Mouse (Mus musculus) hindbrain, embryonic 16.5 days (tissue): ENCODE measurements around the gene Fbxw11. TPM values are rescaled to one million over a fixed set of nuclear protein-coding genes. Genes with fewer than 3 reads are reported as not detected.

Experiments
- ATAC-seq: fragments of 200-750 bp; cut with Nextera tagmentation; 2 replicates; pipeline ENCODE4 v1.8.0; 2017; ENCODE audit warnings: moderate TSS enrichment, moderate library complexity
- H3K27ac ChIP-seq: fragments of 300-500 bp; sonication (generic); 2 replicates; pipeline ENCODE4 v1.5.1; 2014; ENCODE audit warnings: low read depth, mild to moderate bottlenecking, control low read depth, low read length, moderate library complexity
- H3K27me3 ChIP-seq: fragments of 300-500 bp; sonication (generic); replicated peaks from 2 replicates; pipeline ENCODE4 v1.6.1; 2014; ENCODE audit warnings: low read length; ENCODE audit not compliant: control insufficient read depth, insufficient read depth
- H3K36me3 ChIP-seq: fragments of 300-500 bp; sonication (generic); 2 replicates; pipeline ENCODE4 v1.6.1; 2014; ENCODE audit warnings: mild to moderate bottlenecking, low read length, moderate library complexity, mixed read lengths; ENCODE audit not compliant: control insufficient read depth, insufficient read depth
- H3K4me1 ChIP-seq: fragments of 300-500 bp; sonication (generic); 2 replicates; pipeline ENCODE4 v1.6.1; 2014; ENCODE audit warnings: low read depth, low read length; ENCODE audit not compliant: control insufficient read depth, insufficient read depth
- H3K4me2 ChIP-seq: fragments of 300-500 bp; sonication (generic); 2 replicates; pipeline ENCODE4 v1.6.1; 2014; ENCODE audit warnings: mild to moderate bottlenecking, low read length, control low read depth, moderate library complexity
- H3K4me3 ChIP-seq: fragments of 300-500 bp; sonication (generic); 2 replicates; pipeline ENCODE4 v1.5.1; 2014; ENCODE audit warnings: mild to moderate bottlenecking, low read length, control low read depth, moderate library complexity
- H3K9ac ChIP-seq: fragments of 300-500 bp; sonication (generic); 2 replicates; pipeline ENCODE4 v1.6.1; 2014; ENCODE audit warnings: low read depth, mild to moderate bottlenecking, control low read depth, low read length, moderate library complexity
- H3K9me3 ChIP-seq: fragments of 300-500 bp; sonication (generic); 2 replicates; pipeline ENCODE4 v1.6.1; 2014; ENCODE audit warnings: mild to moderate bottlenecking, low read length, moderate library complexity; ENCODE audit not compliant: control insufficient read depth
- WGBS: fragments of 180-500 bp; shearing (Covaris S2); extraction: QIAGEN DNeasy Blood & Tissue Kit; methylation state at CpG from one replicate; pipeline ENCODE4 v1.1.7; 2014; 5-methylcytosine and 5-hydroxymethylcytosine counted together
- polyA plus RNA-seq: library from polyadenylated mRNA; unstranded; fragments of >200 nt; fragmentation: Nextera tagmentation; extraction: Ambion mirVana; gene quantifications from 2 replicates; pipeline ENCODE4 v1.2.1, GENCODE M21; 2015

Gene Fbxw11
- 106 and 121 TPM in 2 replicates for polyA plus RNA-seq

DNA sequence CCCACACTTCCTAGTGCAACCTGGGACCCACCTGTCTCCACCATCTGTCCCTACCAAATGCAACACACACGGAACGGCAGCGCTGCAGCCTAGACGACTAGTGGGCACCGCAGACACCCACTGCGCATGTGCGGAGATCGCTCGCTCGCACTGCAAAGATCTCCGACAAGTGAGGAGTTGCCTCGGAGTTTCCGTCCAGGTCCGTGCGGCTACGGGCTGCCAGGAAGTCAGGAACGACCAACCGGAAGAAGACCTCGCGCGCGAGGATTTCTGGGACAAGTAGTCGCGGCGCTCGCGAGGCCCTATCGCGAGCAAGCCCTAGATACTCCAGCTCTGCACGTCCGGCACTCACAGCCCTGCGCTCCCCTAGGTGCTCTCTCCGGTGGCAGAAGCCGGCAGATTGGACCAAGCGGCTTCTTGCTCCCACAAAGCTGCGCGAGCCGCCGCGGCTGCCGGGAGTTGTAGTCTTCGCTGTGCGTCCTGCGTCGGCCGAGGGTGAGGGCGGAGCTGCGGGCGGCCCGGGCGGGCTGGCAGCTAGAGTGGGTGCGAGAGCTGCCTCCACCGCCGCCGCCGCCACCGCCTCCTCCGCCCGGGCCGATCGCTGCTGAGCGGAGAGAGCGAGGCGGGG is at the start of gene Fbxw11:
TSS of gene Fbxw11 (plus strand) at position 476 of the 628 bp plus-strand sequence.
- Histone ChIP-seq H3K27me3 (no peaks in the 10 kb centered on the region), H3K9me3 (no peaks in the 10 kb centered on the region), H3K4me2 (peak within 1 kb of the TSS; percentile 86), H3K36me3 (no peaks in the 10 kb centered on the region), H3K27ac (peak within 1 kb of the TSS; percentile 99), H3K4me3 (peak within 1 kb of the TSS; percentile 96), H3K4me1 (peaks cover 16% of the 10 kb centered on the region), H3K9ac (peak within 1 kb of the TSS; percentile 94)
- under 1% methylated on average over 54 of the region's 64 CpGs for WGBS
- ATAC-seq: peak; percentile 96

DNA sequence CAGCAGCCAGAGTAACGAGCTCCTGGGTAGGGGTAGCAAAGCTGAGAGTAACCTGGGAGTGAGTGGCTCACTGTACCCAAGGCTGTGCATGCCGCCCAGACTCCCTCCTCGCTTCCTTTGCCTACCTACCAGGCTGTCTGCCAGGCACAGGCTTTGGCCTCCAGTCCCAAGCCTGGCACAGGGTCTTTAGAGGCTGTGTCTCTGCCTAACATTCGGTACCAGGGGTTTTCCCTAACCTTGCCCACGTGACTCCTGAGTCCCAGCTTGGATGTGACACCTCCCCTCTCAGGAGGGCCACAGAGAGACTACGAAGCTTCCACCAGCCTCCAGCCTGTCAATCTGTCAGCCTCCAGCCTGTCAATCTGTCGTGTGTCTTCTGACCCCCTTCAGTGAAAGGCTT is 49.4 kb upstream of the Fbxw11 start:
- no peaks in the 10 kb centered on the region for H3K36me3 ChIP-seq
- H3K27me3 ChIP-seq: no peaks in the 10 kb centered on the region
- 79% methylated on average over 7 of the region's 7 CpGs for WGBS
- no peak overlapping the region for H3K4me2 ChIP-seq
- ATAC-seq: no peak
- no peaks in the 10 kb centered on the region for H3K9me3 ChIP-seq
- H3K9ac ChIP-seq: no peak overlapping the region
- H3K4me3 ChIP-seq: no peak overlapping the region
- H3K27ac ChIP-seq: no peak overlapping the region
- peaks cover 8% of the 10 kb centered on the region; the same call in 1 of the 2 replicates for H3K4me1 ChIP-seq

DNA sequence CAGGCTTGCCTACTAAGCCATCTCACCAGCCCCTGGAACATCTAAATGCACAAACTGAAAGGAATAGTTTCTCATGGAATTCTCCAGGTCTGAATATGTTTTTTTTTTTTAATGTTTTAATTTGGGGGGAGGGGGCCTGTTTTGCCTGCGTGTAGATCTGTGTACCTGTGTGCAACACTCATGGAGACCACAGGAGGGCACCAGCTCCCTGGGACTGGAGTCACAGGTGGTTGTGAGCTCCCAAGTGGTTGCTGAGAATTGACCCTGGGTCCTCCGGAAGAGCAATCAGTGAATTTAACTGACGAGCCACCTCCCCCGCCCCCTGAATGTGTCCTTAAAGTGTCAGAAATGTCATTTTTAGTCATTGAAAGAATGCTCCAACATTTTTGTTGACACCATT is 48.4 kb upstream of the Fbxw11 start:
- Histone ChIP-seq H3K4me1 (peaks cover 5% of the 10 kb centered on the region; the same call in 1 of the 2 replicates), H3K9ac (no peak overlapping the region), H3K4me3 (no peak overlapping the region), H3K36me3 (no peaks in the 10 kb centered on the region), H3K27ac (no peak overlapping the region), H3K27me3 (no peaks in the 10 kb centered on the region), H3K4me2 (no peak overlapping the region), H3K9me3 (no peaks in the 10 kb centered on the region)
- ATAC-seq: no peak
- 96% methylated on average over 4 of the region's 4 CpGs for WGBS

DNA sequence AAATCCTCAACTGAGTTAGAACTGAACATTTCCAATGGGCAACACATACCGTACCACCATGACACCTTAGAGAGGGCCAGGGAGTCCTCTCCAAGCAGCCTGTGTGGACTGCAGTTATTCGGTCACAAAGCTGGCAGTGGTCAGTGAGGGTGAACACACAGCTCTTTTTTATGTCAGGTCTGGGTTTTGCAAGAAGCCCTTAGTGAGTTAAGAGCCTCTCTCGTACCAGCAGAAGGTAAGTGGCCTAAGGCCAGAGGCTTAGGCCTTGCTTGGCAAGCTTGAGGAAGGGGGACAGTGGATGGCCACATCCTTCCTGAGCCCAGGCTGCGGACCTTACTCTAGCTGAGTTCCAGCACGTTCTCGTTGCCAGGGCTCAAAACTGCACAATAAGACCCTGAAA is 42.2 kb upstream of the Fbxw11 start:
- ATAC-seq: no peak
- H3K9ac ChIP-seq: no peak overlapping the region
- no peaks in the 10 kb centered on the region for H3K27me3 ChIP-seq
- H3K9me3 ChIP-seq: no peaks in the 10 kb centered on the region
- no peak overlapping the region for H3K4me3 ChIP-seq
- no peaks in the 10 kb centered on the region for H3K36me3 ChIP-seq
- no peak overlapping the region for H3K27ac ChIP-seq
- whole genome bisulfite sequencing: 90% methylated on average over 6 of the region's 6 CpGs
- H3K4me1 ChIP-seq: peaks cover 8% of the 10 kb centered on the region
- no peak overlapping the region for H3K4me2 ChIP-seq

DNA sequence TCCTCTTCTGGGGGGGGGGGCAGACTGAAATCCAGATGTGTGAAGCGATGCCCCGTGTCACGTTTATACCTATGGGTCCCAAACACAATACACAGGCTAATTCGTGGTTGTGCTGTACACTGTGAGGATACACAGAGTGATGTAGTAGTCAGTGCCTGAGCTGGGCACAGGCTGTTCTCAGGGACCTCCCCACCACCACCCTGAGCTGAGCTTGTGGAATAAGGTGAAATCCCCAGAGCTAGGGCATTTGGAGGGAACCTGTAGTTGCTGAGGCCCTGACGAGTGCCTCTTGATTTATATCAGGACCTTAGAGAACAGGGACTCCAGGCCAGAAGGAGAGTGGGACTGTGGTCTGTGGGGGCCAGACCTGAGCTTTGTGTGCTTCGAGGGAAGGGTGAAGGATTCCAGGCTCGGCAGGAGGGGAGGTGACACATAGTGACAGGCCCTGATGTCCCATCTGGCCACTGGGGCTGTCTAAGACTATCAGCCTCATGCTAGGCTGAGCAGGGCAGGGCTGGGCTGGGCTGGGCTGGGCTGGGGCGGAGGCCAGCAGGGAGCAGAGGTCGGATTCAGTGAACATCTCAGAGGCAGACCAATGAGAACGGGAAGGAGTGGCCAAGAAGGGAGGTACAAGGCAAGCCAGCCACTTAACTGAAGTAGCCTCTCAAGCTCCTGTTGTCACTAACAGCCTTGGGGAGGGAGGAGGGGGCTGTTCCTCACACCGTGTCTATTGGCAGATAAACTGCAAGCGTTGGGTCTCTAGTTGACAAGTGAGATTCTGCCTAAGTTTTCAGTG is 40.8 kb upstream of the Fbxw11 start:
- no peaks in the 10 kb centered on the region for H3K27me3 ChIP-seq
- H3K4me3 ChIP-seq: no peak overlapping the region
- H3K9ac ChIP-seq: no peak overlapping the region; the same call in 1 of the 2 replicates
- H3K4me2 ChIP-seq: no peak overlapping the region
- H3K36me3 ChIP-seq: no peaks in the 10 kb centered on the region
- no peaks in the 10 kb centered on the region for H3K9me3 ChIP-seq
- WGBS: 44% methylated on average over 12 of the region's 12 CpGs
- ATAC-seq: peak; percentile 60
- H3K4me1 ChIP-seq: peaks cover 9% of the 10 kb centered on the region
- H3K27ac ChIP-seq: no peak overlapping the region

DNA sequence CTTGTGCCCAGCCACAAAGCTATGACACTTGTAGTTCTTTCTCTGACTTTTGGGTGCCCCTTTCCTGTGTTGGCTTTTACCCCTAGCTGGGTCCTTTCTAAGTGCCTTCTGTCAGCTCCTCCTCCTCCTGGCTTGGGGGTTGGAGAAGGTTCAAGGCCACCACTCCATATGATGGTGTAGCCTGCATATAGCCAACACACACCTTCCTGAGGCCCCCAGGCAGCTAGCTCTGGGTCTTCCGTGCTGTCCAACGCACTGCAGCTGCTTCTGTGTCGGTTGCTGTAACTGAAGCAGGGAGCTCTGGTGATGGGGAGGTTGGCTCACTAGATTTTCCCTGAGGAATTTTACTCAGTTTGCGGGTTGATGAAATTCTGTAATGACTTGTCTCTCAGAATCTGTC is 37.9 kb upstream of the Fbxw11 start:
- Histone ChIP-seq H3K9me3 (no peaks in the 10 kb centered on the region), H3K9ac (no peak overlapping the region), H3K4me1 (peaks cover 9% of the 10 kb centered on the region), H3K36me3 (no peaks in the 10 kb centered on the region), H3K4me3 (no peak overlapping the region), H3K27me3 (no peaks in the 10 kb centered on the region), H3K27ac (no peak overlapping the region), H3K4me2 (no peak overlapping the region)
- 42% methylated on average over 4 of the region's 4 CpGs for WGBS
- ATAC-seq: peak; percentile 43; the same call in 1 of the 2 replicates

DNA sequence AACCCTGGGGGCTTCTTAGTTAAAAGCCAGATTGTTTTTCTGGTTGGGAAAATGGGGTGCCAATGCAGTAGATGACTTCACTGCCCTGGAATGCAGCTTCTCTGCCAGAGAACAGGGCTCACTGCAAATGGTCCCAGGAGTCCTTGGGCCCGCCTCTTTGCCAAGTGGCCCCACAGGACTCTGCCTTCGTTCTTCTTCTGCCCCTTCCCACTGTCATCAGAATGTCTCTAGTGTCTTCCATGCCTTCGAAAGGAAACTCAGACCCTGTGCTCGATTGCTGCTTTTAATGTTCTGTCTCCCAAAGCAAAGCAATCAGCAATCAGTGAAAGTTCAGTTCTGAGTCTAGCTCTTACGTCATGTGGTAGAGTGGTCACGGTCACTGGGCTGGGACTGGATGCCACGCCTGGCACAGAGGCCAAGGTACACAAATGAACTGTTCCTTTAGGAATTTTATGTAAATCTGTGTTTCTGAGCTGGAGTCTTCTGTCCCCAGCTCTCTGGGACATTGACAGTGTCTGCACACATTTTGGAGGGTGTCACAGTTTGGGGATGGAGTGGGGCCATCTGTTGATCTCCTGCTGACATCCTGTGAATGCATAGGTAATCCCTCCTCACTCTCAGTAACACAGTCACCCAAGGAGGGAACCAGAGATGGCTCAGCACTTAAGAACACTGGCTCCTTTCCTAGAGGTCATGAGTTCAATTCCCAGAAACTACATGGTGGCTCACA is 37.2 kb upstream of the Fbxw11 start:
- no peak overlapping the region for H3K4me2 ChIP-seq
- H3K4me3 ChIP-seq: no peak overlapping the region
- no peaks in the 10 kb centered on the region for H3K9me3 ChIP-seq
- no peaks in the 10 kb centered on the region for H3K36me3 ChIP-seq
- H3K27ac ChIP-seq: no peak overlapping the region
- no peaks in the 10 kb centered on the region for H3K27me3 ChIP-seq
- H3K9ac ChIP-seq: no peak overlapping the region
- ATAC-seq: peak; percentile 63
- peaks cover 9% of the 10 kb centered on the region for H3K4me1 ChIP-seq
- 43% methylated on average over 7 of the region's 7 CpGs for WGBS

DNA sequence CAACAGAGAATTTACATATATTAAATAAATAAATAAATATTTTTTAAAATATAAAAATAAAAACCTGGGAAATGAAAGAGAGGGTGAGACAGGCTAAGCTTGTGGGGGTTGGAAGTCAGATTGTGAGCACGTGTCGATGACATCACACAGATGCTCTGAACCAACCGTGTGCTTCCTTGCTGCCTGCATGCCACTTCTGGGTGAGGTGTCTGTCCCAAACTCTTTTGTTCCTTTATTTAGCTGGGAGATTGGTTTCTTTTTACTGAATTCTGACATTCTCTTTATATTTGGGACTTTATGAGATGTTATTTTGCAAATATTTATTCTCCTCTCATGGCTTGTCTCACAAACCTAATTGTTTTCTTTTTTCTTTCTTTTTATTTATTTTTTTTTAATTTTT is 36.6 kb upstream of the Fbxw11 start:
- no peaks in the 10 kb centered on the region for H3K9me3 ChIP-seq
- no peak overlapping the region for H3K4me2 ChIP-seq
- no peak for ATAC-seq
- H3K27me3 ChIP-seq: no peaks in the 10 kb centered on the region
- 89% methylated on average over 3 of the region's 3 CpGs for WGBS
- H3K27ac ChIP-seq: no peak overlapping the region
- no peak overlapping the region for H3K9ac ChIP-seq
- no peak overlapping the region for H3K4me3 ChIP-seq
- H3K36me3 ChIP-seq: no peaks in the 10 kb centered on the region; the same call in 1 of the 2 replicates
- H3K4me1 ChIP-seq: peaks cover 9% of the 10 kb centered on the region

DNA sequence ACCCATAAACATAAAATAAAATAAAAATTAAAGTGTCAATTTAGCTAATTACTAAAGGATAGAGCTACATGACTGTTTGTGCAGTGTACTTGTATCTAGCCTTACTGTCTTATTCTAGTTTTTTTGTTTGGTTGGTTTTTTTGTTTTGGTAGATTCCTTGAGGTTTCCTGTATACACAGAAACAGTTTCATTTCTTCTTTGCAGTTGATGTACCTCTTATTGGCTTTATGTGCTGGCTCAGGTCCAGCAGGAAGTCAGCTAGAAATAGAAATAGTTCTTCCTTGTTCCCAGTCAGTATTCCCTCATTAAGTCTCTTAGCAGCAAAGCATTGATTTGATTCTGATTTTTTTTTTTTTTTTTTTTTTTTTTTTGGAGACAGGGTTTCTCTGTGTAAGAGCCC is 35.2 kb upstream of the Fbxw11 start:
- Histone ChIP-seq H3K27me3 (no peaks in the 10 kb centered on the region), H3K27ac (no peak overlapping the region), H3K9ac (no peak overlapping the region), H3K4me2 (no peak overlapping the region), H3K4me3 (no peak overlapping the region), H3K4me1 (peaks cover 9% of the 10 kb centered on the region), H3K36me3 (no peaks in the 10 kb centered on the region; the same call in 1 of the 2 replicates), H3K9me3 (no peaks in the 10 kb centered on the region)
- ATAC-seq: no peak
